Mouse (Mus musculus): ENCODE measurements around the gene Timm50.

- no peak for TF ChIP-seq POLR2A (IDR thresholded peaks at IDR 0.05; ENCODE audit: borderline replicate concordance, control insufficient read depth, low read depth, low read length)
- TF ChIP-seq CTCF (IDR thresholded peaks at IDR 0.05; ENCODE audit: control insufficient read depth, insufficient read depth, low read length) = no peak
Measured at GRCm38 (mm10) chr7:28328260-28328659, 16.4 kb upstream of the Timm50 start.

All from bone marrow, adult 2 months (tissue).